Mouse (Mus musculus) CH12.LX (cell line): Measurements from ENCODE around the gene Egln1.

Source experiments
- CTCF ChIP-seq, 2 experiments: IDR thresholded peaks in 1 of 2; conservative IDR thresholded peaks in 1 of 2; 2 replicates each; pipeline ENCODE4 v1.5.1; 2011 to 2012; ENCODE audit warnings: low read depth in 2 of 2, low read length in 2 of 2, improper control_type of control experiment in 1 of 2, inconsistent platforms in 1 of 2, mild to moderate bottlenecking in 1 of 2, moderate library complexity in 1 of 2
- EP300 ChIP-seq: IDR thresholded peaks from 2 replicates; pipeline ENCODE4 v1.6.1; 2011; ENCODE audit warnings: low read length, improper control_type of control experiment
- MAX ChIP-seq: IDR thresholded peaks from 2 replicates; pipeline ENCODE4 v1.6.1; 2011; ENCODE audit warnings: low read length, improper control_type of control experiment
- MEF2A ChIP-seq: IDR thresholded peaks from 2 replicates; pipeline ENCODE4 v1.6.1; 2014; ENCODE audit warnings: low read depth, mild to moderate bottlenecking, inconsistent platforms, low read length, improper control_type of control experiment, borderline replicate concordance
- MXI1 ChIP-seq: IDR thresholded peaks from 2 replicates; pipeline ENCODE4 v1.6.1; 2011; ENCODE audit warnings: mild to moderate bottlenecking, low read depth, low read length, improper control_type of control experiment
- MYC ChIP-seq: IDR thresholded peaks from 2 replicates; pipeline ENCODE4 v1.6.1; 2011; ENCODE audit warnings: low read depth, mild to moderate bottlenecking, improper control_type of control experiment, low read length
- NELFE ChIP-seq: IDR thresholded peaks from 2 replicates; pipeline ENCODE4 v1.6.1; 2011; ENCODE audit warnings: low read depth, low read length, improper control_type of control experiment
- POLR2A ChIP-seq: IDR thresholded peaks from 2 replicates; pipeline ENCODE4 v1.6.1; 2011; ENCODE audit warnings: low read depth, mild to moderate bottlenecking, improper control_type of control experiment, low read length
- RCOR1 ChIP-seq: conservative IDR thresholded peaks from 2 replicates; pipeline ENCODE4 v1.6.1; 2012; ENCODE audit warnings: low read depth, mild to moderate bottlenecking, inconsistent platforms, low read length, improper control_type of control experiment
- TCF12 ChIP-seq: IDR thresholded peaks from 2 replicates; pipeline ENCODE4 v1.6.1; 2014; ENCODE audit warnings: low read depth, mild to moderate bottlenecking, inconsistent platforms, low read length, improper control_type of control experiment

DNA sequence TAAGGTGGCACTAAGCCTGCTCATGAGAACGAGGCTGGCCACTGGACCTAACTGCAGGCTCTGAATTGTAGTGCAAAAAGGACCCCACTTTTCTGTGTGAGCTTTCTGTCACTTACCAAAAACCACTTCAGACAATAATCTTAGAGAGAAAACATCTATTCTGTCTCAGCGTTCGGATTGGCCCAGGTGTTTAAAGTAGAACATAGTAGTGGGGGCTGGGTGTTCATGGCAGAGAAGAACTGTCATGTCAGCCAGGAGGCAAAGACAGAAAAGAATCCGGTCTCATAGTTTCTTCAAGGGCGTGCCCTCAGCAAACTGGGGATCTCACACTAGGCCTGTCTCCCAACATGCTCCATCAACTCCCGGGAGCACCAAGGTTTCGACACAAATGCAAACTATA lies 28.9 kb upstream of the Egln1 start:
- TF ChIP-seq CTCF (conservative IDR thresholded peaks at IDR 0.05 in 1 of 2, IDR thresholded peaks at IDR 0.05 in 1 of 2; ENCODE audit: low read depth in 2 of 2, low read length in 2 of 2) (no peak), MEF2A (no peak), POLR2A (no peak), TCF12 (no peak), MAX (no peak), RCOR1 (no peak), NELFE (no peak), MXI1 (no peak), MYC (no peak), EP300 (no peak)
